In genomic region chr11:106066616-106067015, GRCm38 (mm10) we compare ENCODE assay signal across 7 mouse cellular contexts. TPM values are rescaled to one million over a fixed set of nuclear protein-coding genes. Genes with fewer than 3 reads are reported as not detected.
DNase-seq lines count a peak whose midpoint lies in the region; ATAC-seq and TF ChIP-seq lines count a peak whose summit lies in the region.
"Not testable (repeated sequence)": the region's sequence is repeated elsewhere in the genome, so short reads cannot be mapped to it uniquely, and the experiment has no call there.

No protein-coding gene starts in this region.

- H3K9ac ChIP-seq in limb, embryonic 12.5 days (replicated peaks), result peak overlapping the region; percentile 86

- H3K9me3 ChIP-seq in limb, embryonic 12.5 days, result not testable (repeated sequence)

- not testable (repeated sequence) for H3K27me3 ChIP-seq in limb, embryonic 12.5 days

- not testable (repeated sequence) for H3K4me1 ChIP-seq in cortical plate, adult 2 months (ENCODE audit: control insufficient read depth, insufficient read depth, low read length); limb, embryonic 12.5 days (replicated peaks)

- peaks cover 16% of the 10 kb centered on the region for H3K36me3 ChIP-seq in limb, embryonic 12.5 days

- TF ChIP-seq CTCF in cortical plate, adult 2 months (IDR thresholded peaks at IDR 0.05; ENCODE audit: extremely low read depth, insufficient read depth, low read length); gastrocnemius, adult 2 months (IDR thresholded peaks at IDR 0.05): not testable (repeated sequence)

- DNase-seq in WW6 (ENCODE audit: low read depth, low spot score), result peak; percentile 87
- DNase-seq in gastrocnemius, adult 2 months, result peak; percentile 44
- DNase-seq in induced T-regulatory cell, adult 2 months (ENCODE audit: low read depth), result peak; percentile 84
- peak; percentile 100 for DNase-seq in mesoderm, embryonic 11.5 days (ENCODE audit: low read depth, low spot score)
- peak; percentile 64 for DNase-seq in right cerebral cortex, postnatal 14 days

- H3K4me3 ChIP-seq in cortical plate, adult 2 months (ENCODE audit: insufficient read depth, low read length), result peak overlapping the region; percentile 76
- peak overlapping the region; percentile 72 for H3K4me3 ChIP-seq in gastrocnemius, adult 2 months
- peak overlapping the region; percentile 84 for H3K4me3 ChIP-seq in limb, embryonic 12.5 days (replicated peaks)

- intact Hi-C loops in gastrocnemius, adult 2 months (cut with DNase I), result not testable (repeated sequence)

- ATAC-seq in limb, embryonic 12.5 days (ENCODE audit: insufficient number of reproducible peaks, insufficient read depth, low FRiP score, low TSS enrichment, low read depth), result not testable (repeated sequence)

- not testable (repeated sequence) for TF ChIP-seq POLR2A in cortical plate, adult 2 months (IDR thresholded peaks at IDR 0.05; ENCODE audit: extremely low read depth, insufficient read depth, low read length)

- peak overlapping the region; percentile 89 for H3K4me2 ChIP-seq in limb, embryonic 12.5 days

- peak overlapping the region; percentile 63; the same call in 1 of the 2 replicates for H3K27ac ChIP-seq in cortical plate, adult 2 months (ENCODE audit: insufficient read depth, low read length)
- H3K27ac ChIP-seq in gastrocnemius, adult 2 months, result peak overlapping the region; percentile 94
- peak overlapping the region; percentile 83; the same call in 1 of the 2 replicates for H3K27ac ChIP-seq in limb, embryonic 12.5 days

- 16% methylated on average over 23 of the region's 23 CpGs for WGBS in limb, embryonic 12.5 days

RNA-seq across cellular contexts. Expression of gene Taco1, which starts 0.8 kb away (rescaled TPM):
- 11.9 and 12.4 TPM in 2 replicates for polyA plus RNA-seq in cortical plate, adult 2 months (2012; rRNA removed)
- 10 to 100 TPM; 33.5 to 50.1 TPM for total RNA-seq in gastrocnemius, adult 2 months (2021)
- 9.0 and 10.9 TPM in 2 replicates for polyA plus RNA-seq in limb, embryonic 12.5 days (2016; fragmentation: Nextera tagmentation; extraction: Ambion mirVana)

RNA-seq across cellular contexts. Expression of gene Map3k3, which starts 17.8 kb away (rescaled TPM):
- 32.3 and 33.2 TPM in 2 replicates for polyA plus RNA-seq in cortical plate, adult 2 months (2012; rRNA removed)
- 10 to 100 TPM; 23.2 to 25.7 TPM for total RNA-seq in gastrocnemius, adult 2 months (2021)
- polyA plus RNA-seq in limb, embryonic 12.5 days (2016; fragmentation: Nextera tagmentation; extraction: Ambion mirVana), result 27.3 and 35.1 TPM in 2 replicates

RNA-seq across cellular contexts. Expression of gene Dcaf7, which starts 29.9 kb away (rescaled TPM):
- polyA plus RNA-seq in cortical plate, adult 2 months (2012; rRNA removed), result 111 and 115 TPM in 2 replicates
- 10 to 100 TPM; 23.9 to 28.2 TPM for total RNA-seq in gastrocnemius, adult 2 months (2021)
- polyA plus RNA-seq in limb, embryonic 12.5 days (2016; fragmentation: Nextera tagmentation; extraction: Ambion mirVana), result 85.4 and 91.5 TPM in 2 replicates

RNA-seq across cellular contexts. Expression of gene Kcnh6, which starts 58.7 kb away (rescaled TPM):
- 1.4 and 1.5 TPM in 2 replicates for polyA plus RNA-seq in cortical plate, adult 2 months (2012; rRNA removed)
- total RNA-seq in gastrocnemius, adult 2 months (2021), result not detected
- 0.24 and 0.36 TPM in 2 replicates for polyA plus RNA-seq in limb, embryonic 12.5 days (2016; fragmentation: Nextera tagmentation; extraction: Ambion mirVana)

Comparison
In these comparisons a context has a peak if more than half of its experiments do, and no peak if none do; other contexts are left out.
1. DNase-seq: peak in every context shown above with its lines; median percentile 100 in mesoderm, embryonic 11.5 days; 87 in WW6; 84 in induced T-regulatory cell, adult 2 months; 64 in right cerebral cortex, postnatal 14 days; 44 in gastrocnemius, adult 2 months.